Mouse (Mus musculus): ENCODE measurements around the gene Tex9. TPM values are rescaled to one million over a fixed set of nuclear protein-coding genes. Genes with fewer than 3 reads are reported as not detected.

Tex9 gene
- total and polyA plus RNA-seq, 3 experiments: 1.3 to 2.1 (median 1.9) TPM

DNA sequence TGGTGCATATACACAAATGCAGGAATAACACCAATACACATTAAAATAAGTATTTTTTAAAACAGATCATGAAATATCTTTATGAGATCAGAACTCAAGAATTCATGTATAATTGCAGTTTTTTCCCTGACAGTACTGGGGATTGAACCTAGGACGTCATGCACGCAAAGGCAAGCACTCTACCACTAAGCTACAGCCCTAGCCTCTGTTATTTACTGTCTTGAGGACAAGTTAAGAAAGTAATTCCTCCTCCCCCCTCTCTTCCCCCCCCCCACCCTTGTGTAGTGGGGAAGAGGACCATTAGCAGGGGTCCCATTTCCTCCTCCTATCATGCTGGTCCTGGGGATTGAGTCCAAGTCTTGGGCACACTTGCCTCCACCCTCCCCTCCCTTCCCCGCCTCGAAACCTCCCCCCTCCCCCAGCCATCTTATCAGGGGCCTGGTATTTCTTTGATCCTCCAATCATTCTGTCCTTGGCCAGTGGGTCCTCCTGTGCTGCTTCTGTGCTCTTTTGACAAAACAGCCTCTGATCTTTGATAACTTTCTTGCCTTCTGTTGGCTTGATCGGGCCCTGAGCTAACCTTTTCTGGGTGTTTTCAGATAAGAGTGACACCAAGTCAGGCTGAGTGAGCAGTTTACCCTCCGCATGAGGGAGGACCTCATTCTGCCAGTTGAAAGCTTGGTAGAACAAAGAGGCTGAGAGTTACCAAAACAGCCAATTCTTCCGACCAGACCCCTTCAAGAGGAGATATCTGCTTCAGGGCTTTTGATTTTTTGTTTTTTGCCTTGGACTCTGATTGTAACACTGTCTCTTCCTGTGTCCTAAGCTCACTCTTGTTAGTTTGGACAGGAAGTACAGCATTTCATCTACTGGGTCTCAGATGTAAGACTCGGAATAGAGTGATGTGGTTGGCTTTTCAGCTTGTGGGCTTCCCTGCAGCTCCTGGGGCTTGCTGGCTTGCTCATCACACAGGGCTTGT lies 50.8 kb downstream of the Tex9 start:
- Histone ChIP-seq H3K27me3 (ENCODE audit: control insufficient read depth, insufficient read depth, low read length) (no peaks in the 10 kb centered on the region), H3K4me1 (ENCODE audit: control insufficient read depth, insufficient read depth, low read length) (no peaks in the 10 kb centered on the region), H3K9ac (ENCODE audit: low read depth, low read length) (no peak overlapping the region), H3K79me2 (replicated peaks; ENCODE audit: control insufficient read depth, insufficient read depth, low read length) (no peaks in the 10 kb centered on the region), H3K36me3 (ENCODE audit: control insufficient read depth, insufficient read depth, low read length) (no peaks in the 10 kb centered on the region), H3K27ac (no peak overlapping the region), H3K4me3 (no peak overlapping the region)
- TF ChIP-seq CTCF (IDR thresholded peaks at IDR 0.05) (no peak), EP300 (IDR thresholded peaks at IDR 0.05; ENCODE audit: insufficient read depth, low read depth, low read length) (no peak), POLR2A (IDR thresholded peaks at IDR 0.05; ENCODE audit: insufficient read depth, low read depth, low read length) (no peak)
- no peak for DNase-seq
- 66% methylated on average over 8 of the region's 8 CpGs for WGBS
- intact Hi-C loops (cut with DNase I): no loop called here

DNA sequence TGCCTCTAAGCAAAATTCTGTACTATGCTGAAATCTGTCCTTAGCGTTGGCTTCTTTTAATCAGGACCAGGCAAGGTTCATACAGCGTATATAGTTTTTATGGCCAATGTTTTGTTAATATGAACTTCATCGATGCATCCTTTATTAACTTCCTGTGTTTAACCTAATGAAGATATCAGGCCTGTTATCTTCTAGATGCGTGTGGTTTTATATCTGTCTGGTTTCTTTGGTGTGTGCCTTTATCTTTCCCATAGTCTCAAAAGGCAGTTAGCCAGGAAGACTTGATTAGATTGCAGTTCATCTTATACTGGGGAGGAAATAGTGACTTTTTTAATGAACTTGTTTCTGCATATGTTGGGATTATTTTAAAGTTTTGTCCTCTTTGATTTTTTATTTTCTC lies 51.7 kb downstream of the Tex9 start:
- TF ChIP-seq POLR2A (IDR thresholded peaks at IDR 0.05; ENCODE audit: insufficient read depth, low read depth, low read length): no peak
- no peak for TF ChIP-seq EP300 (IDR thresholded peaks at IDR 0.05; ENCODE audit: insufficient read depth, low read depth, low read length)
- TF ChIP-seq CTCF (IDR thresholded peaks at IDR 0.05): no peak
- no peak overlapping the region for H3K4me3 ChIP-seq
- no peaks in the 10 kb centered on the region for H3K4me1 ChIP-seq (ENCODE audit: control insufficient read depth, insufficient read depth, low read length)
- no peak overlapping the region for H3K9ac ChIP-seq (ENCODE audit: low read depth, low read length)
- no peak for DNase-seq
- no peak overlapping the region for H3K27ac ChIP-seq
- H3K36me3 ChIP-seq (ENCODE audit: control insufficient read depth, insufficient read depth, low read length): no peaks in the 10 kb centered on the region
- H3K27me3 ChIP-seq (ENCODE audit: control insufficient read depth, insufficient read depth, low read length): no peaks in the 10 kb centered on the region
- intact Hi-C loops (cut with DNase I): no loop called here
- H3K79me2 ChIP-seq (replicated peaks; ENCODE audit: control insufficient read depth, insufficient read depth, low read length): no peaks in the 10 kb centered on the region
- 78% methylated on average over 4 of the region's 4 CpGs for WGBS

DNA sequence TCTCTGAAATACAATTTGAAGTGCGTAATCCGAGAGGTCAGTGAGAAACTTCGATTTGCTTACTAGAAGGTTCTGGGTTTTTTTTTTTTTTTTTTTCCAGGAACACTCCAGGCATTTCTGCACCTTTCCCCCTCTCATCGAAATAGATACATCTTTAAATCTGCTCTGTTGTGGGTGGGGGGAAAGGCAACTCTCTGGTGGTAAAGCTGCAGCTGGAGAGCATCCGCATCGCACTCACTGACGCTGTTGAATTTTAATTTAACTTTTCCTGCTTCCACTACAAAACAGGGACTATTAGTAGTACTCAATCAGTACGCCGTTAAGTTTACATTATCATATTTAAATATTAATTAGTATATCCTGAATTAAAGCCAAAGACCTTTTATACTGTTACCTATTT lies 53.3 kb downstream of the Tex9 start:
- H3K27ac ChIP-seq: no peak overlapping the region
- no peak for DNase-seq

GRCm38 (mm10) chr9:72437822-72438701 lies 54.0 kb downstream of the Tex9 start, which contains the start of gene Mns1:
Gene Mns1 (plus strand): TSS chr9:72438011.
- H3K36me3 ChIP-seq (ENCODE audit: control insufficient read depth, insufficient read depth, low read length): no peaks in the 10 kb centered on the region
- no peaks in the 10 kb centered on the region for H3K27me3 ChIP-seq (ENCODE audit: control insufficient read depth, insufficient read depth, low read length)
- TF ChIP-seq CTCF (IDR thresholded peaks at IDR 0.05) (peak; percentile 29), POLR2A (IDR thresholded peaks at IDR 0.05; ENCODE audit: insufficient read depth, low read depth, low read length) (no peak), EP300 (IDR thresholded peaks at IDR 0.05; ENCODE audit: insufficient read depth, low read depth, low read length) (no peak)
- peak within 1 kb of the TSS; percentile 62 for H3K4me3 ChIP-seq
- no peak within 1 kb of the TSS for H3K27ac ChIP-seq
- no peaks in the 10 kb centered on the region for H3K4me1 ChIP-seq (ENCODE audit: control insufficient read depth, insufficient read depth, low read length)
- DNase-seq: peak; percentile 94
- peak within 1 kb of the TSS; percentile 43 for H3K9ac ChIP-seq (ENCODE audit: low read depth, low read length)
- WGBS: 4% methylated on average over 43 of the region's 43 CpGs
- intact Hi-C loops (cut with DNase I): no loop called here
- H3K79me2 ChIP-seq (replicated peaks; ENCODE audit: control insufficient read depth, insufficient read depth, low read length): no peaks in the 10 kb centered on the region

More for the DNA sequence above, 53.3 kb downstream of the Tex9 start:
- intact Hi-C loops (cut with DNase I): no loop called here
- Histone ChIP-seq H3K79me2 (replicated peaks; ENCODE audit: control insufficient read depth, insufficient read depth, low read length) (no peaks in the 10 kb centered on the region), H3K4me1 (ENCODE audit: control insufficient read depth, insufficient read depth, low read length) (no peaks in the 10 kb centered on the region), H3K4me3 (peak overlapping the region; percentile 62), H3K9ac (ENCODE audit: low read depth, low read length) (no peak overlapping the region), H3K27me3 (ENCODE audit: control insufficient read depth, insufficient read depth, low read length) (no peaks in the 10 kb centered on the region), H3K36me3 (ENCODE audit: control insufficient read depth, insufficient read depth, low read length) (no peaks in the 10 kb centered on the region)
- no peak for TF ChIP-seq EP300 (IDR thresholded peaks at IDR 0.05; ENCODE audit: insufficient read depth, low read depth, low read length)
- TF ChIP-seq CTCF (IDR thresholded peaks at IDR 0.05): no peak
- no peak for TF ChIP-seq POLR2A (IDR thresholded peaks at IDR 0.05; ENCODE audit: insufficient read depth, low read depth, low read length)
- WGBS: 3% methylated on average over 9 of the region's 9 CpGs

GRCm38 (mm10) chr9:72434876-72435275 lies 57.1 kb downstream of the Tex9 start:
- WGBS: 78% methylated on average over 9 of the region's 9 CpGs
- TF ChIP-seq EP300 (IDR thresholded peaks at IDR 0.05; ENCODE audit: insufficient read depth, low read depth, low read length) (no peak), POLR2A (IDR thresholded peaks at IDR 0.05; ENCODE audit: insufficient read depth, low read depth, low read length) (no peak), CTCF (IDR thresholded peaks at IDR 0.05) (no peak)
- Histone ChIP-seq H3K4me1 (ENCODE audit: control insufficient read depth, insufficient read depth, low read length) (no peaks in the 10 kb centered on the region), H3K36me3 (ENCODE audit: control insufficient read depth, insufficient read depth, low read length) (no peaks in the 10 kb centered on the region), H3K27ac (no peak overlapping the region), H3K9ac (ENCODE audit: low read depth, low read length) (no peak overlapping the region), H3K4me3 (no peak overlapping the region), H3K79me2 (replicated peaks; ENCODE audit: control insufficient read depth, insufficient read depth, low read length) (no peaks in the 10 kb centered on the region), H3K27me3 (ENCODE audit: control insufficient read depth, insufficient read depth, low read length) (no peaks in the 10 kb centered on the region)
- DNase-seq: no peak
- intact Hi-C loops (cut with DNase I): no loop called here

All from heart, adult 2 months (tissue).